Mouse (Mus musculus) stomach, postnatal 0 days (tissue): Measurements from ENCODE around the gene Fbxl17. TPM values are rescaled to one million over a fixed set of nuclear protein-coding genes. Genes with fewer than 3 reads are reported as not detected.

Experiments
- ATAC-seq: fragments of 200-750 bp; cut with Nextera tagmentation; 2 replicates; pipeline ENCODE4 v1.8.0; 2017; ENCODE audit not compliant: low FRiP score, low TSS enrichment
- DNase-seq: peaks from one replicate; pipeline ENCODE4 v3.0.0-alpha.2; 2016; ENCODE audit warnings: low spot score
- H3K27ac ChIP-seq: fragments of 300-500 bp; sonication (generic); replicated peaks from 2 replicates; pipeline ENCODE4 v1.5.1; 2014; ENCODE audit warnings: mild to moderate bottlenecking, control low read depth
- H3K27me3 ChIP-seq: fragments of 300-500 bp; sonication (generic); 2 replicates; pipeline ENCODE4 v1.6.1; 2014; ENCODE audit warnings: low read length; ENCODE audit not compliant: control insufficient read depth, insufficient read depth
- H3K36me3 ChIP-seq: fragments of 300-500 bp; sonication (generic); 2 replicates; pipeline ENCODE4 v1.6.1; 2014; ENCODE audit warnings: low read length, mixed read lengths; ENCODE audit not compliant: control insufficient read depth, insufficient read depth
- H3K4me1 ChIP-seq: fragments of 300-500 bp; sonication (generic); replicated peaks from 2 replicates; pipeline ENCODE4 v1.6.1; 2014; ENCODE audit warnings: antibody characterized with exemption; ENCODE audit not compliant: control insufficient read depth, insufficient read depth
- H3K4me2 ChIP-seq: fragments of 300-500 bp; sonication (generic); replicated peaks from 2 replicates; pipeline ENCODE4 v1.6.1; 2014; ENCODE audit warnings: low read depth, mild to moderate bottlenecking, control low read depth, moderate library complexity
- H3K4me3 ChIP-seq: fragments of 300-500 bp; sonication (generic); 2 replicates; pipeline ENCODE4 v1.5.1; 2014; ENCODE audit warnings: low read depth, low read length, control low read depth
- H3K9ac ChIP-seq: fragments of 300-500 bp; sonication (generic); 2 replicates; pipeline ENCODE4 v1.6.1; 2014; ENCODE audit warnings: mild to moderate bottlenecking, low read length, control low read depth, mixed read lengths
- H3K9me3 ChIP-seq: fragments of 300-500 bp; sonication (generic); 2 replicates; pipeline ENCODE4 v1.6.1; 2016; ENCODE audit warnings: low read length; ENCODE audit not compliant: control insufficient read depth
- CTCF ChIP-seq: IDR thresholded peaks from 2 replicates; pipeline ENCODE4 v1.5.1; 2016; ENCODE audit warnings: antibody characterized with exemption, low read depth, mild to moderate bottlenecking, moderate library complexity
- EP300 ChIP-seq: optimal IDR thresholded peaks from 2 replicates; pipeline ENCODE3; 2016; ENCODE audit warnings: antibody characterized with exemption
- WGBS: fragments of 180-500 bp; shearing (Covaris S2); extraction: QIAGEN DNeasy Blood & Tissue Kit; methylation state at CpG from one replicate; pipeline ENCODE4 v1.1.7; 2014; 5-methylcytosine and 5-hydroxymethylcytosine counted together
- polyA plus RNA-seq: library from polyadenylated mRNA; unstranded; fragments of >200 nt; fragmentation: Nextera tagmentation; extraction: Ambion mirVana; gene quantifications from 2 replicates; pipeline ENCODE4 v1.2.1, GENCODE M21; 2015

Fbxl17 gene
- polyA plus RNA-seq, 1 experiment from 2014 or later = 3.6 TPM

- Histone ChIP-seq H3K9ac (no peak overlapping the region), H3K4me2 (no peak overlapping the region), H3K27ac (no peak overlapping the region), H3K27me3 (no peaks in the 10 kb centered on the region), H3K9me3 (no peaks in the 10 kb centered on the region), H3K36me3 (no peaks in the 10 kb centered on the region), H3K4me1 (no peaks in the 10 kb centered on the region), H3K4me3 (no peak overlapping the region)
- no peak for DNase-seq
- TF ChIP-seq EP300 (no peak), CTCF (no peak)
- 91% methylated on average over 9 of the region's 9 CpGs for WGBS
- ATAC-seq = no peak
These were observed 292.1 kb downstream of the Fbxl17 start for GRCm38 (mm10) chr17:63207714-63208113.

GRCm38 (mm10) chr17:63205316-63205715 lies 294.5 kb downstream of the Fbxl17 start:
- H3K4me3 ChIP-seq = no peak overlapping the region
- no peak overlapping the region for H3K9ac ChIP-seq
- H3K9me3 ChIP-seq = no peaks in the 10 kb centered on the region
- H3K27ac ChIP-seq = no peak overlapping the region
- H3K4me1 ChIP-seq = no peaks in the 10 kb centered on the region
- H3K4me2 ChIP-seq = no peak overlapping the region
- TF ChIP-seq EP300 (no peak), CTCF (no peak)
- DNase-seq (no peak), ATAC-seq (no peak)
- H3K36me3 ChIP-seq = no peaks in the 10 kb centered on the region
- 94% methylated on average over 5 of the region's 5 CpGs for WGBS
- H3K27me3 ChIP-seq = no peaks in the 10 kb centered on the region

GRCm38 (mm10) chr17:63203582-63204190 lies 296.1 kb downstream of the Fbxl17 start:
- Histone ChIP-seq H3K4me3 (no peak overlapping the region), H3K9ac (no peak overlapping the region), H3K4me2 (no peak overlapping the region), H3K4me1 (no peaks in the 10 kb centered on the region), H3K9me3 (no peaks in the 10 kb centered on the region), H3K36me3 (no peaks in the 10 kb centered on the region), H3K27ac (no peak overlapping the region), H3K27me3 (no peaks in the 10 kb centered on the region)
- WGBS = 74% methylated on average over 8 of the region's 8 CpGs
- no peak for DNase-seq
- TF ChIP-seq CTCF (no peak), EP300 (no peak)
- ATAC-seq = no peak

- ATAC-seq = no peak
- no peaks in the 10 kb centered on the region for H3K4me1 ChIP-seq
- no peaks in the 10 kb centered on the region for H3K36me3 ChIP-seq
- H3K27me3 ChIP-seq = no peaks in the 10 kb centered on the region
- WGBS = 90% methylated on average over 1 of the region's 1 CpGs
- DNase-seq = no peak
- no peaks in the 10 kb centered on the region for H3K9me3 ChIP-seq
- no peak for TF ChIP-seq CTCF
- no peak for TF ChIP-seq EP300
- no peak overlapping the region for H3K4me2 ChIP-seq
- H3K27ac ChIP-seq = no peak overlapping the region
- no peak overlapping the region for H3K4me3 ChIP-seq
- H3K9ac ChIP-seq = no peak overlapping the region
These were observed 301.1 kb downstream of the Fbxl17 start for GRCm38 (mm10) chr17:63198703-63199102.

GRCm38 (mm10) chr17:63195496-63195895 lies 304.3 kb downstream of the Fbxl17 start:
- no peak for TF ChIP-seq EP300
- TF ChIP-seq CTCF = no peak
- H3K4me1 ChIP-seq = no peaks in the 10 kb centered on the region
- H3K27me3 ChIP-seq = no peaks in the 10 kb centered on the region
- ATAC-seq (no peak), DNase-seq (no peak)
- H3K27ac ChIP-seq = no peak overlapping the region
- no peaks in the 10 kb centered on the region for H3K9me3 ChIP-seq
- H3K4me2 ChIP-seq = no peak overlapping the region
- H3K4me3 ChIP-seq = no peak overlapping the region
- WGBS = 63% methylated on average over 2 of the region's 2 CpGs
- no peak overlapping the region for H3K9ac ChIP-seq
- no peaks in the 10 kb centered on the region for H3K36me3 ChIP-seq

GRCm38 (mm10) chr17:63193196-63193595 lies 306.6 kb downstream of the Fbxl17 start:
- no peak for DNase-seq
- no peak for ATAC-seq
- Histone ChIP-seq H3K36me3 (no peaks in the 10 kb centered on the region), H3K4me3 (no peak overlapping the region), H3K4me2 (no peak overlapping the region), H3K27ac (no peak overlapping the region), H3K27me3 (no peaks in the 10 kb centered on the region), H3K4me1 (no peaks in the 10 kb centered on the region), H3K9ac (no peak overlapping the region), H3K9me3 (no peaks in the 10 kb centered on the region)
- WGBS = 70% methylated on average over 7 of the region's 7 CpGs
- TF ChIP-seq EP300 = no peak
- no peak for TF ChIP-seq CTCF
